Mouse (Mus musculus): ENCODE measurements around the gene Htr5b. TPM values are rescaled to one million over a fixed set of nuclear protein-coding genes. Genes with fewer than 3 reads are reported as not detected.
A peak's percentile ranks its signal among the peaks of the same experiment; 100 is the strongest.

Gene Htr5b
- 0.22 and 0.25 TPM in 2 replicates for polyA plus RNA-seq (2015; fragmentation: Nextera tagmentation; extraction: Ambion mirVana)

GRCm38 (mm10) chr1:121528399-121528720 lies at the start of gene Htr5b:
Gene Htr5b, minus strand, starts transcription at chr1:121528465.
- Histone ChIP-seq H3K9me3 (replicated peaks; ENCODE audit: control insufficient read depth, low read length) (no peaks in the 10 kb centered on the region), H3K4me1 (ENCODE audit: control insufficient read depth, insufficient read depth, low read length) (peaks cover 11% of the 10 kb centered on the region; the same call in 1 of the 2 replicates), H3K4me3 (ENCODE audit: low read length) (peak within 1 kb of the TSS; percentile 46), H3K36me3 (ENCODE audit: control insufficient read depth, insufficient read depth) (no peaks in the 10 kb centered on the region), H3K9ac (ENCODE audit: low read length) (no peak within 1 kb of the TSS), H3K4me2 (ENCODE audit: low read depth, low read length) (peak within 1 kb of the TSS; percentile 68), H3K27ac (ENCODE audit: low read length) (no peak within 1 kb of the TSS), H3K27me3 (ENCODE audit: control insufficient read depth, insufficient read depth, low read length) (peaks cover 28% of the 10 kb centered on the region)
- ATAC-seq (replicated peaks; ENCODE audit: extremely low read depth, insufficient read depth, low FRiP score) = peak; percentile 60; the same call in 1 of the 2 replicates
- 3% methylated on average over 11 of the region's 11 CpGs for WGBS

DNA sequence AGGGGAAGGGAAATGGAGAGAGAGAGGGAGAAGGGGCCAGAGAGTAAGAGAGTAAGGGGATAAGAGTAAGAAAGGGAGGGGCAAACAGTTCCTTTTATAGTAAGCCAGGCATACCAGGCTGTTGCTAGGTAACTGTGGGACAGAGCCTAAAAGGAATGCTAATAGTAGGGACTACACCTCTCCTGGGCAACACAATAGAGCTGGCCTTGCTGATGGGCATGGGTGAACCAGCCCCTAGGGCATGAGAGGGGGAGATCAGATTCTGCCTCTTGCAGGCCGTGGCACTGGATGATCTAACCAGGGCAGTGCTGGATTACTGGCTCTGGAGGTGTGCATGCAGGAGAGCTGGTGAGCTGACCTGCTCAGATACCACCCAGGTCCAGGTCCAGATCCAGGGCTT lies 49.2 kb upstream of the Htr5b start:
- no peak for ATAC-seq (replicated peaks; ENCODE audit: extremely low read depth, insufficient read depth, low FRiP score)
- H3K36me3 ChIP-seq (ENCODE audit: control insufficient read depth, insufficient read depth) = no peaks in the 10 kb centered on the region
- 43% methylated on average over 1 of the region's 1 CpGs for WGBS
- H3K27me3 ChIP-seq (ENCODE audit: control insufficient read depth, insufficient read depth, low read length) = no peaks in the 10 kb centered on the region
- H3K4me1 ChIP-seq (ENCODE audit: control insufficient read depth, insufficient read depth, low read length) = no peaks in the 10 kb centered on the region
- no peak overlapping the region for H3K4me2 ChIP-seq (ENCODE audit: low read depth, low read length)
- H3K27ac ChIP-seq (ENCODE audit: low read length) = no peak overlapping the region
- H3K9me3 ChIP-seq (replicated peaks; ENCODE audit: control insufficient read depth, low read length) = no peaks in the 10 kb centered on the region
- H3K4me3 ChIP-seq (ENCODE audit: low read length) = no peak overlapping the region
- H3K9ac ChIP-seq (ENCODE audit: low read length) = no peak overlapping the region

- H3K9me3 ChIP-seq (replicated peaks; ENCODE audit: control insufficient read depth, low read length) = no peaks in the 10 kb centered on the region
- H3K9ac ChIP-seq (ENCODE audit: low read length) = no peak overlapping the region
- no peak for ATAC-seq (replicated peaks; ENCODE audit: extremely low read depth, insufficient read depth, low FRiP score)
- WGBS = 76% methylated on average over 7 of the region's 7 CpGs
- H3K27ac ChIP-seq (ENCODE audit: low read length) = no peak overlapping the region
- H3K27me3 ChIP-seq (ENCODE audit: control insufficient read depth, insufficient read depth, low read length) = no peaks in the 10 kb centered on the region
- peaks cover 5% of the 10 kb centered on the region for H3K4me1 ChIP-seq (ENCODE audit: control insufficient read depth, insufficient read depth, low read length)
- H3K4me3 ChIP-seq (ENCODE audit: low read length) = no peak overlapping the region
- H3K4me2 ChIP-seq (ENCODE audit: low read depth, low read length) = no peak overlapping the region
- no peaks in the 10 kb centered on the region for H3K36me3 ChIP-seq (ENCODE audit: control insufficient read depth, insufficient read depth)
These were observed 42.3 kb upstream of the Htr5b start for GRCm38 (mm10) chr1:121570522-121570921.

DNA sequence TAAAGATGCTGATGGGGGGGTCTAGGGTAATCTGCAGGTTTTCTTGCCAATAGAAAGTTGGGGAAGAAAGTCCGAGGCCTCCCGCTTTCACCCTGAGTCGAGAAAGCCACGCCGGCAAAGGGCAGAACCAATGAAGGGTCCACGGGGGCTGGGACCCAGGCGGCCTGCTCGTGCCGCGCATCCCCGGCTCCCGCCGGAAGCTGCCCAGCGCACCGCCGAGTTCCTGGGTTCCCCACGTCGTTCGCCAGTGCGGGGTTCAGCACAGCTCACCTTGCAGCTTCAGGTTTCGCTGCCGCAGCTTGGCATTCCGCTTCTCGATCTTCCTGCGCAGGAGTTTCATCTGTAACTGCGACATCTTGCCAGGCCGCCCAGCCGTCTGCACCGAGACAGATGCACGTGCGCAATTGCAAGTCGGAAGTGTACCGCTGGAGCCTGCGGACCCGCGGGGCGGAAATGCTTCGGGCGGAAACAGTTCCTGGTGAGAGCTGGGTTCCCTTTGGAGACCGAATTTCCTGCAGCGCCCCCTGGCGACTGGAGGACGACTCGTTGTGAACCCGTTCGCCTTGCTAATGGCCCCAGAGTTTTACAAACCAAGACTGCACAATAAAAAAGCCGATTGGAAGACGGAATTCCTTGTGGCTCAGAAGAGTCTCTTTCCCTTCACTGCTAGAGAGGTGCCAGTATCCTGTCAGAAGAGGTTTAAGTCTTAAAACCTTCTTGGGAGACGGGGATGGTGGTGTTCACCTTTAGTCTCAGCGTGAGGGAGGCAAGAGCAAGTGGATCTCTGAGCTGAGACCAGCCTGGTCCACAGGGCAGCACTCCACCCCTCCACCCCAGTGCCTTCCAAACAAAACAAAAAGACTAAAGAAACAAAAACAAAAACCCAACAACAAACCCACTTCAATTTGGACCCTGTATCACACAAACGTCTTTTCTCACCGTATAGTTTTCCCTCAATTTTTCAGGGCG lies 39.5 kb upstream of the Htr5b start, which contains the start of gene Ddx18:
Gene Ddx18 (minus strand): TSS at position 469 of the 969 bp plus-strand sequence.
- H3K4me3 ChIP-seq (ENCODE audit: low read length) = peak within 1 kb of the TSS; percentile 89
- peak within 1 kb of the TSS; percentile 87 for H3K9ac ChIP-seq (ENCODE audit: low read length)
- H3K4me1 ChIP-seq (ENCODE audit: control insufficient read depth, insufficient read depth, low read length) = peaks cover 5% of the 10 kb centered on the region
- ATAC-seq (replicated peaks; ENCODE audit: extremely low read depth, insufficient read depth, low FRiP score) = peak; percentile 96
- peaks cover 22% of the 10 kb centered on the region for H3K36me3 ChIP-seq (ENCODE audit: control insufficient read depth, insufficient read depth)
- WGBS = 6% methylated on average over 53 of the region's 53 CpGs
- no peaks in the 10 kb centered on the region for H3K27me3 ChIP-seq (ENCODE audit: control insufficient read depth, insufficient read depth, low read length)
- no peaks in the 10 kb centered on the region for H3K9me3 ChIP-seq (replicated peaks; ENCODE audit: control insufficient read depth, low read length)
- H3K27ac ChIP-seq (ENCODE audit: low read length) = peak within 1 kb of the TSS; percentile 42; the same call in 1 of the 2 replicates
- H3K4me2 ChIP-seq (ENCODE audit: low read depth, low read length) = peak within 1 kb of the TSS; percentile 86

- Histone ChIP-seq H3K36me3 (ENCODE audit: control insufficient read depth, insufficient read depth) (peaks cover 83% of the 10 kb centered on the region), H3K9ac (ENCODE audit: low read length) (no peak overlapping the region)
These were observed 29.6 kb upstream of the Htr5b start for GRCm38 (mm10) chr1:121557861-121558260.

GRCm38 (mm10) chr1:121551457-121551835 lies 23.2 kb upstream of the Htr5b start:
- H3K27ac ChIP-seq (ENCODE audit: low read length) = no peak overlapping the region
- H3K27me3 ChIP-seq (ENCODE audit: control insufficient read depth, insufficient read depth, low read length) = no peaks in the 10 kb centered on the region
- no peak overlapping the region for H3K4me3 ChIP-seq (ENCODE audit: low read length)
- no peaks in the 10 kb centered on the region for H3K9me3 ChIP-seq (replicated peaks; ENCODE audit: control insufficient read depth, low read length)
- WGBS = 74% methylated on average over 7 of the region's 7 CpGs
- no peak overlapping the region for H3K4me2 ChIP-seq (ENCODE audit: low read depth, low read length)
- H3K9ac ChIP-seq (ENCODE audit: low read length) = no peak overlapping the region
- H3K36me3 ChIP-seq (ENCODE audit: control insufficient read depth, insufficient read depth) = peaks cover 33% of the 10 kb centered on the region
- H3K4me1 ChIP-seq (ENCODE audit: control insufficient read depth, insufficient read depth, low read length) = no peaks in the 10 kb centered on the region
- no peak for ATAC-seq (replicated peaks; ENCODE audit: extremely low read depth, insufficient read depth, low FRiP score)

More at GRCm38 (mm10) chr1:121557861-121558260, 29.6 kb upstream of the Htr5b start:
- no peak for ATAC-seq (replicated peaks; ENCODE audit: extremely low read depth, insufficient read depth, low FRiP score)
- no peaks in the 10 kb centered on the region for H3K4me1 ChIP-seq (ENCODE audit: control insufficient read depth, insufficient read depth, low read length)
- H3K4me3 ChIP-seq (ENCODE audit: low read length) = no peak overlapping the region
- H3K4me2 ChIP-seq (ENCODE audit: low read depth, low read length) = no peak overlapping the region
- no peaks in the 10 kb centered on the region for H3K9me3 ChIP-seq (replicated peaks; ENCODE audit: control insufficient read depth, low read length)
- WGBS = 88% methylated on average over 5 of the region's 5 CpGs
- H3K27me3 ChIP-seq (ENCODE audit: control insufficient read depth, insufficient read depth, low read length) = no peaks in the 10 kb centered on the region
- no peak overlapping the region for H3K27ac ChIP-seq (ENCODE audit: low read length)

- no peaks in the 10 kb centered on the region for H3K4me1 ChIP-seq (ENCODE audit: control insufficient read depth, insufficient read depth, low read length)
- no peak overlapping the region for H3K4me3 ChIP-seq (ENCODE audit: low read length)
- no peaks in the 10 kb centered on the region for H3K27me3 ChIP-seq (ENCODE audit: control insufficient read depth, insufficient read depth, low read length)
- H3K36me3 ChIP-seq (ENCODE audit: control insufficient read depth, insufficient read depth) = peaks cover 28% of the 10 kb centered on the region
- H3K4me2 ChIP-seq (ENCODE audit: low read depth, low read length) = no peak overlapping the region
- no peak for ATAC-seq (replicated peaks; ENCODE audit: extremely low read depth, insufficient read depth, low FRiP score)
- no peaks in the 10 kb centered on the region for H3K9me3 ChIP-seq (replicated peaks; ENCODE audit: control insufficient read depth, low read length)
- no peak overlapping the region for H3K9ac ChIP-seq (ENCODE audit: low read length)
- H3K27ac ChIP-seq (ENCODE audit: low read length) = no peak overlapping the region
- 80% methylated on average over 16 of the region's 16 CpGs for WGBS
These were observed 22.7 kb upstream of the Htr5b start for GRCm38 (mm10) chr1:121550801-121551456.

DNA sequence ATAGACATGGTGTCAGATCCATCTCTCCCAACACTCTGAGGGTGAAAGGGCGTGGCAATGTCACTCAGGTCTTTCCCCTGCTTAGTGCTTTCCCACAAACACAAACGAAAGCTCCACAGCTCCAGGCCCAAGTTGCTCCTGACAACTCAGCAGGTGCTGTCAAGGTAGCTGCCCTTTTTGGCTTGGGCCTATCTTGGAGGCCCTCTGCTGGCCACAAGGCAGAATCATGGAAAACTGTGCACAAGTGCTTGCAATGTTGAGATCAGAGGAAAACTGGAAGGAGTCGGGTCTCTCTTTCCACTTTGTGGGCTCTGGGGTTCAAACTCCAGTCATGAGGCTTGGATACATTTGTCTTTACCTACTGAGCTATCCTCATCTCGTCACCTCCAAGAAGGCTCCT lies 21.2 kb upstream of the Htr5b start:
- no peak overlapping the region for H3K27ac ChIP-seq (ENCODE audit: low read length)
- no peak overlapping the region for H3K4me2 ChIP-seq (ENCODE audit: low read depth, low read length)
- no peak for ATAC-seq (replicated peaks; ENCODE audit: extremely low read depth, insufficient read depth, low FRiP score)
- WGBS = 67% methylated on average over 4 of the region's 4 CpGs
- peaks cover 15% of the 10 kb centered on the region for H3K36me3 ChIP-seq (ENCODE audit: control insufficient read depth, insufficient read depth)
- H3K27me3 ChIP-seq (ENCODE audit: control insufficient read depth, insufficient read depth, low read length) = no peaks in the 10 kb centered on the region
- H3K4me3 ChIP-seq (ENCODE audit: low read length) = no peak overlapping the region
- H3K9ac ChIP-seq (ENCODE audit: low read length) = no peak overlapping the region
- H3K9me3 ChIP-seq (replicated peaks; ENCODE audit: control insufficient read depth, low read length) = no peaks in the 10 kb centered on the region
- H3K4me1 ChIP-seq (ENCODE audit: control insufficient read depth, insufficient read depth, low read length) = no peaks in the 10 kb centered on the region

GRCm38 (mm10) chr1:121548667-121549066 lies 20.4 kb upstream of the Htr5b start:
- H3K9me3 ChIP-seq (replicated peaks; ENCODE audit: control insufficient read depth, low read length) = no peaks in the 10 kb centered on the region
- H3K36me3 ChIP-seq (ENCODE audit: control insufficient read depth, insufficient read depth) = peaks cover 10% of the 10 kb centered on the region
- no peak overlapping the region for H3K9ac ChIP-seq (ENCODE audit: low read length)
- H3K27me3 ChIP-seq (ENCODE audit: control insufficient read depth, insufficient read depth, low read length) = no peaks in the 10 kb centered on the region
- H3K4me3 ChIP-seq (ENCODE audit: low read length) = no peak overlapping the region
- no peak overlapping the region for H3K27ac ChIP-seq (ENCODE audit: low read length)
- no peak overlapping the region for H3K4me2 ChIP-seq (ENCODE audit: low read depth, low read length)
- ATAC-seq (replicated peaks; ENCODE audit: extremely low read depth, insufficient read depth, low FRiP score) = no peak
- 86% methylated on average over 4 of the region's 4 CpGs for WGBS
- no peaks in the 10 kb centered on the region for H3K4me1 ChIP-seq (ENCODE audit: control insufficient read depth, insufficient read depth, low read length)
